ENCODE assay signal across 8 mouse cellular contexts in genomic region chr11:60878675-60879294, GRCm38 (mm10). TPM values are rescaled to one million over a fixed set of nuclear protein-coding genes. Genes with fewer than 3 reads are reported as not detected.
DNase-seq lines count a peak whose midpoint lies in the region; ATAC-seq and TF ChIP-seq lines count a peak whose summit lies in the region.

Gene Tmem11, minus strand, starts transcription at chr11:60879272.

- peaks cover 29% of the 10 kb centered on the region for H3K36me3 ChIP-seq in megakaryocyte, embryonic 14.5 days (replicated peaks; ENCODE audit: low read length)

- no peaks in the 10 kb centered on the region for H3K9me3 ChIP-seq in megakaryocyte, embryonic 14.5 days

- no peaks in the 10 kb centered on the region for H3K27me3 ChIP-seq in megakaryocyte, embryonic 14.5 days (replicated peaks)

- H3K4me1 ChIP-seq in cortical plate, adult 2 months (ENCODE audit: control insufficient read depth, insufficient read depth, low read length) = peaks cover 9% of the 10 kb centered on the region
- peaks cover 61% of the 10 kb centered on the region for H3K4me1 ChIP-seq in megakaryocyte, embryonic 14.5 days

- H3K27ac ChIP-seq in cortical plate, adult 2 months (ENCODE audit: insufficient read depth, low read length) = peak within 1 kb of the TSS; percentile 82

- H3K4me3 ChIP-seq in cortical plate, adult 2 months (ENCODE audit: insufficient read depth, low read length) = peak within 1 kb of the TSS; percentile 66
- H3K4me3 ChIP-seq in megakaryocyte, embryonic 14.5 days (replicated peaks) = peak within 1 kb of the TSS; percentile 100

- peak; percentile 92 to 94 for DNase-seq in gastrocnemius, adult 8-10 months (ENCODE audit: low spot score in 2 of 2)
- DNase-seq in hindlimb bud, embryonic 11.5 days (ENCODE audit: extremely low spot score, low read depth, low spot score) = peak; percentile 82
- DNase-seq in left cerebral cortex, adult 8-10 months (ENCODE audit: low spot score in 2 of 2) = peak; percentile 87 to 98
- peak; percentile 98 to 99 for DNase-seq in right cerebral cortex, postnatal 10 days (ENCODE audit: low spot score in 2 of 2)
- peak; percentile 80 for DNase-seq in urinary bladder, postnatal 25 days (ENCODE audit: low spot score)

- peak; percentile 87; the same call in 1 of the 2 replicates for TF ChIP-seq POLR2A in cortical plate, adult 2 months (IDR thresholded peaks at IDR 0.05; ENCODE audit: extremely low read depth, insufficient read depth, low read length)

- peak; percentile 96 for ATAC-seq in activated CD4-positive, CD25-positive, alpha-beta regulatory T cell, adult 4 months

- no peak for TF ChIP-seq CTCF in cortical plate, adult 2 months (IDR thresholded peaks at IDR 0.05; ENCODE audit: extremely low read depth, insufficient read depth, low read length)

RNA-seq across cellular contexts. Expression of gene Tmem11, which starts in this region (rescaled TPM):
- 10 to 100 TPM; 27.9 to 28.2 TPM for polyA plus RNA-seq in activated CD4-positive, CD25-positive, alpha-beta regulatory T cell, adult 4 months (2017; shearing (Covaris generic))
- 46.0 and 46.6 TPM in 2 replicates for polyA plus RNA-seq in cortical plate, adult 2 months (2012; rRNA removed)
- total RNA-seq in gastrocnemius, adult 8-10 months (2022) = 10 to 100 TPM; 37.2 to 44.1 (median 43.5) TPM
- 10 to 100 TPM; 26.7 to 33.3 (median 30.3) TPM for total RNA-seq in left cerebral cortex, adult 8-10 months (2022)
- 9.2 and 13.5 TPM in 2 replicates for polyA plus RNA-seq in megakaryocyte, embryonic 14.5 days (2012; ENCODE audit: insufficient read depth, low replicate concordance)

Comparison
In these comparisons a context has a peak if more than half of its experiments do, and no peak if none do; other contexts are left out.
1. Peak in every context shown above with its lines: DNase-seq, ATAC-seq, H3K4me3 ChIP-seq and H3K27ac ChIP-seq.